Mouse (Mus musculus) midbrain, postnatal 0 days (tissue): ENCODE measurements around the gene Clasp2. TPM values are rescaled to one million over a fixed set of nuclear protein-coding genes. Genes with fewer than 3 reads are reported as not detected.
A peak's percentile ranks its signal among the peaks of the same experiment; 100 is the strongest.

Source experiments
- ATAC-seq: fragments of 200-750 bp; cut with Nextera tagmentation; 2 replicates; pipeline ENCODE4 v1.8.0; 2017; ENCODE audit warnings: moderate number of reproducible peaks, mild to moderate bottlenecking, moderate TSS enrichment, moderate library complexity; ENCODE audit not compliant: low FRiP score
- DNase-seq: peaks from one replicate; pipeline ENCODE4 v3.0.0-alpha.2; 2015; ENCODE audit warnings: low spot score
- H3K27ac ChIP-seq: fragments of 300-500 bp; sonication (generic); 2 replicates; pipeline ENCODE4 v1.5.1; 2014; ENCODE audit warnings: low read depth, mild to moderate bottlenecking, low read length, mixed read lengths
- H3K27me3 ChIP-seq: fragments of 300-500 bp; sonication (generic); 2 replicates; pipeline ENCODE4 v1.6.1; 2014; ENCODE audit warnings: low read length, control low read depth, mixed read lengths; ENCODE audit not compliant: insufficient read depth
- H3K36me3 ChIP-seq: fragments of 300-500 bp; sonication (generic); 2 replicates; pipeline ENCODE4 v1.6.1; 2014; ENCODE audit warnings: low read length, control low read depth, mixed read lengths; ENCODE audit not compliant: insufficient read depth
- H3K4me1 ChIP-seq: fragments of 300-500 bp; sonication (generic); 2 replicates; pipeline ENCODE4 v1.6.1; 2014; ENCODE audit warnings: mild to moderate bottlenecking, control low read depth, antibody characterized with exemption, low read length, mixed read lengths; ENCODE audit not compliant: insufficient read depth
- H3K4me2 ChIP-seq: fragments of 300-500 bp; sonication (generic); 2 replicates; pipeline ENCODE4 v1.6.1; 2014; ENCODE audit warnings: low read depth, mild to moderate bottlenecking, low read length, mixed read lengths; ENCODE audit not compliant: poor library complexity, severe bottlenecking
- H3K4me3 ChIP-seq: fragments of 300-500 bp; sonication (generic); 2 replicates; pipeline ENCODE4 v1.5.1; 2014; ENCODE audit warnings: low read depth, mild to moderate bottlenecking, low read length, moderate library complexity
- H3K9ac ChIP-seq: fragments of 300-500 bp; sonication (generic); replicated peaks from 2 replicates; pipeline ENCODE4 v1.6.1; 2014; ENCODE audit warnings: mild to moderate bottlenecking, low read length, moderate library complexity, mixed read lengths; ENCODE audit not compliant: poor library complexity, severe bottlenecking
- H3K9me3 ChIP-seq: fragments of 300-500 bp; sonication (generic); 2 replicates; pipeline ENCODE4 v1.6.1; 2016; ENCODE audit warnings: low read length, control low read depth
- CTCF ChIP-seq: IDR thresholded peaks from 2 replicates; pipeline ENCODE4 v1.5.1; 2016; ENCODE audit warnings: antibody characterized with exemption, mild to moderate bottlenecking
- WGBS: fragments of 180-500 bp; shearing (Covaris S2); extraction: QIAGEN DNeasy Blood & Tissue Kit; methylation state at CpG from one replicate; pipeline ENCODE4 v1.1.7; 2014; 5-methylcytosine and 5-hydroxymethylcytosine counted together
- polyA plus RNA-seq: library from polyadenylated mRNA; unstranded; fragments of >200 nt; fragmentation: Nextera tagmentation; extraction: Ambion mirVana; gene quantifications from 2 replicates; pipeline ENCODE4 v1.2.1, GENCODE M21; 2015
- total RNA-seq: library from RNA; depleted of rRNA; stranded (reverse); fragments of >200 nt; gene quantifications from 2 replicates; pipeline ENCODE4 v1.2.3, GENCODE M21; 2014

The Clasp2 gene
- total and polyA plus RNA-seq, 2 experiments from 2014 or later: 120 to 266 TPM

GRCm38 (mm10) chr9:113726991-113727680 lies 14.1 kb upstream of the Clasp2 start:
- 90% methylated on average over 18 of the region's 18 CpGs for WGBS
- H3K4me1 ChIP-seq: no peaks in the 10 kb centered on the region

GRCm38 (mm10) chr9:113731540-113731939 lies 9.7 kb upstream of the Clasp2 start:
- H3K4me1 ChIP-seq: no peaks in the 10 kb centered on the region
- no peak overlapping the region for H3K27ac ChIP-seq
- no peak for DNase-seq
- no peak for ATAC-seq
- H3K4me2 ChIP-seq: no peak overlapping the region
- no peaks in the 10 kb centered on the region for H3K27me3 ChIP-seq
- H3K9me3 ChIP-seq: no peaks in the 10 kb centered on the region
- no peak overlapping the region for H3K4me3 ChIP-seq
- H3K9ac ChIP-seq: no peak overlapping the region
- no peak for TF ChIP-seq CTCF
- no peaks in the 10 kb centered on the region for H3K36me3 ChIP-seq
- 86% methylated on average over 3 of the region's 3 CpGs for WGBS

More at GRCm38 (mm10) chr9:113726991-113727680, 14.1 kb upstream of the Clasp2 start:
- Histone ChIP-seq H3K4me2 (no peak overlapping the region), H3K27me3 (no peaks in the 10 kb centered on the region), H3K9ac (no peak overlapping the region), H3K36me3 (no peaks in the 10 kb centered on the region), H3K4me3 (no peak overlapping the region), H3K27ac (no peak overlapping the region), H3K9me3 (no peaks in the 10 kb centered on the region)
- no peak for ATAC-seq
- TF ChIP-seq CTCF: no peak
- DNase-seq: no peak

- Histone ChIP-seq H3K9ac (no peak overlapping the region), H3K4me1 (no peaks in the 10 kb centered on the region), H3K4me3 (no peak overlapping the region), H3K4me2 (no peak overlapping the region), H3K27ac (no peak overlapping the region), H3K27me3 (no peaks in the 10 kb centered on the region), H3K36me3 (no peaks in the 10 kb centered on the region), H3K9me3 (no peaks in the 10 kb centered on the region)
- DNase-seq (no peak), ATAC-seq (no peak)
- no peak for TF ChIP-seq CTCF
Observed at GRCm38 (mm10) chr9:113735920-113736319, 5.4 kb upstream of the Clasp2 start.

- TF ChIP-seq CTCF: no peak
- no peak for ATAC-seq
- Histone ChIP-seq H3K27me3 (no peaks in the 10 kb centered on the region), H3K4me1 (no peaks in the 10 kb centered on the region), H3K36me3 (no peaks in the 10 kb centered on the region), H3K9ac (no peak overlapping the region), H3K4me2 (no peak overlapping the region), H3K4me3 (no peak overlapping the region), H3K27ac (no peak overlapping the region), H3K9me3 (no peaks in the 10 kb centered on the region)
- DNase-seq: peak; percentile 48
- 71% methylated on average over 9 of the region's 9 CpGs for WGBS
Observed at GRCm38 (mm10) chr9:113738021-113738420, 3.3 kb upstream of the Clasp2 start.

- DNase-seq: no peak
- Histone ChIP-seq H3K9ac (no peak overlapping the region), H3K27ac (no peak overlapping the region), H3K27me3 (no peaks in the 10 kb centered on the region), H3K36me3 (no peaks in the 10 kb centered on the region), H3K4me3 (no peak overlapping the region), H3K4me1 (no peaks in the 10 kb centered on the region), H3K4me2 (no peak overlapping the region), H3K9me3 (no peaks in the 10 kb centered on the region)
- no peak for TF ChIP-seq CTCF
- ATAC-seq: no peak
- 83% methylated on average over 6 of the region's 6 CpGs for WGBS
Observed at GRCm38 (mm10) chr9:113738941-113739340, 2.3 kb upstream of the Clasp2 start.

GRCm38 (mm10) chr9:113741637-113742137 lies 414 bp downstream of the Clasp2 start:
- WGBS: 0% methylated on average over 42 of the region's 64 CpGs
- TF ChIP-seq CTCF: no peak
- peak overlapping the region; percentile 44; the same call in 1 of the 2 replicates for H3K27ac ChIP-seq
- ATAC-seq (peak; percentile 67), DNase-seq (peak; percentile 40)
- H3K4me1 ChIP-seq: no peaks in the 10 kb centered on the region
- peak overlapping the region; percentile 78 for H3K4me2 ChIP-seq
- H3K9me3 ChIP-seq: no peaks in the 10 kb centered on the region
- H3K4me3 ChIP-seq: peak overlapping the region; percentile 96
- no peaks in the 10 kb centered on the region for H3K27me3 ChIP-seq
- peak overlapping the region; percentile 50 for H3K9ac ChIP-seq
- H3K36me3 ChIP-seq: no peaks in the 10 kb centered on the region
